Mouse (Mus musculus) olfactory bulb, adult 2 months (tissue): ENCODE data around the gene Palld. TPM values are rescaled to one million over a fixed set of nuclear protein-coding genes. Genes with fewer than 3 reads are reported as not detected.

Experiments
- H3K27ac ChIP-seq: fragments of 200-500 bp; 2 replicates; pipeline ENCODE4 v1.5.1; 2012; ENCODE audit warnings: low read depth, low read length; ENCODE audit not compliant: insufficient read depth
- H3K4me1 ChIP-seq: fragments of 200-500 bp; 2 replicates; pipeline ENCODE4 v1.6.1; 2012; ENCODE audit warnings: low read length; ENCODE audit not compliant: control insufficient read depth, insufficient read depth
- H3K4me3 ChIP-seq: fragments of 200-500 bp; 2 replicates; pipeline ENCODE4 v1.5.1; 2012; ENCODE audit warnings: mild to moderate bottlenecking, low read depth, low read length, moderate library complexity; ENCODE audit not compliant: insufficient read depth
- CTCF ChIP-seq: fragments of 200-500 bp; IDR thresholded peaks from 2 replicates; pipeline ENCODE4 v1.5.1; 2012; ENCODE audit warnings: low read depth, mild to moderate bottlenecking, low read length, moderate library complexity; ENCODE audit not compliant: insufficient read depth
- POLR2A ChIP-seq: fragments of 200-500 bp; IDR thresholded peaks from 2 replicates; pipeline ENCODE4 v1.6.1; 2012; ENCODE audit warnings: mild to moderate bottlenecking, low read depth, low read length, moderate library complexity; ENCODE audit not compliant: insufficient read depth
- WGBS: fragments of 180-500 bp; shearing (Covaris S2); methylation state at CpG from one replicate; pipeline ENCODE4 v1.1.7; 2018; 5-methylcytosine and 5-hydroxymethylcytosine counted together
- polyA plus RNA-seq: library from polyadenylated mRNA; stranded (reverse); fragments of >200 nt; gene quantifications from 2 replicates; pipeline ENCODE4 v1.2.4, GENCODE M21; 2012; ENCODE audit warnings: low replicate concordance; ENCODE audit not compliant: missing spikeins, insufficient read depth, insufficient read length

The Palld gene
- polyA plus RNA-seq, 1 experiment, result not detected

DNA sequence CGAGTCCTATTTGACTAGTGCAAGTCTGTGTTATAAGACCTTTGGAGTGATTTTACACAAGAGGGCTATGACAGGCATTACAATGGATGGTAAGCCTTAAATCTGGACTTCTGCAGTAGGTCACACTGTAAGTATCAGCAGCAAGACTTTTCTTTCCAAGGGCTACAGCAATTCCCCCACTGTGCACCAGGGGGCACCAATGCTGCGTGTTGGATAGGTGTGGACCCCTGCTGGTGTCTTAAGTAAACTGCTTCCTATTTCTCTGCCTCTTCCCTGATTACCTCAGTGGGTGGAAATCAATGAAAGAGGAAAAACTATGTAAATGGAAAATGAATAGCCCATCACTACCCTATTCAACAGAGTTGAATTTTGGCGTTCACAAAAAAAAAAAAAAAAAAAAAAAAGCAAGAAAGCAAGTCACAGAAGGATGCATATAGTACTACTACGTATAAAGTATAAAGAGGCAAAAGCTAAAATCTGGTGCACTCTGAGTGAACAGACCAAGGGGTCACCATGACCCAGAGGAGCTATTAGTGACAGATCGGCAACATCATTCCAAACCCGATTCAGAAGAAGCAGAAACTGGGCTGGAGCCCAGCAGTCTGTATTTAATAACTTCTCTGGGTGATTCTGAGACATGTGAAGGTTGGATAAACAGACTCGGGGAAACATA is 362.5 kb downstream of the Palld start:
- peak; percentile 91 for TF ChIP-seq CTCF
- no peak for TF ChIP-seq POLR2A
- Histone ChIP-seq H3K4me1 (no peaks in the 10 kb centered on the region), H3K4me3 (no peak overlapping the region), H3K27ac (no peak overlapping the region)
- 44% methylated on average over 7 of the region's 7 CpGs for WGBS

- WGBS, result 91% methylated on average over 5 of the region's 5 CpGs
- no peak overlapping the region for H3K4me3 ChIP-seq
- no peaks in the 10 kb centered on the region for H3K4me1 ChIP-seq
- TF ChIP-seq POLR2A (no peak), CTCF (no peak)
- no peak overlapping the region for H3K27ac ChIP-seq
Observed at GRCm38 (mm10) chr8:61537471-61537870, 365.0 kb downstream of the Palld start.

DNA sequence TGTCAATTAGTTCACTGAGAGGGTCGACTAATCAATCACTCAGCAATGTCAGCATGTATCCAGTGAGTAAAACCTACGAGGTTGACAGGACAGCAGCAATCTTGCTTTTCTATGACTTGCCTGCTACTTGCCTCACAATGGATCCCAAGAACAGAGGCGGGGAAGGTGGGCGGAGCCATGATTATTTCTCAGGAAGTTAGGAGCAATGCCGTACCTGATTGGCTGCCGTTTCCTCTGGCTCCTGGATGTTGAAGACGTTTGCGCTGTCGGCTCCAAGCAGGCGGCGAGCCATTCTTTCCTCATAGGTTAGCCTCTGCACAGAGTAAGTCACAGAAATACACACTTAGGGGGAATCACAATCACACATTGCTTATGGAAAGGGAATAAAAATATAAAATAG is 367.0 kb downstream of the Palld start:
- TF ChIP-seq POLR2A (no peak), CTCF (no peak)
- WGBS, result 89% methylated on average over 11 of the region's 11 CpGs
- Histone ChIP-seq H3K27ac (no peak overlapping the region), H3K4me3 (no peak overlapping the region), H3K4me1 (no peaks in the 10 kb centered on the region)

GRCm38 (mm10) chr8:61533356-61533926 is 369.0 kb downstream of the Palld start:
- TF ChIP-seq CTCF (no peak), POLR2A (no peak)
- 53% methylated on average over 16 of the region's 16 CpGs for WGBS
- Histone ChIP-seq H3K4me1 (peaks cover 3% of the 10 kb centered on the region; the same call in 1 of the 2 replicates), H3K27ac (no peak overlapping the region), H3K4me3 (no peak overlapping the region)

- Histone ChIP-seq H3K4me1 (peaks cover 4% of the 10 kb centered on the region; the same call in 1 of the 2 replicates), H3K27ac (no peak overlapping the region), H3K4me3 (no peak overlapping the region)
- 81% methylated on average over 5 of the region's 5 CpGs for WGBS
- no peak for TF ChIP-seq POLR2A
- no peak for TF ChIP-seq CTCF
Observed at GRCm38 (mm10) chr8:61532831-61533230, 369.7 kb downstream of the Palld start.

DNA sequence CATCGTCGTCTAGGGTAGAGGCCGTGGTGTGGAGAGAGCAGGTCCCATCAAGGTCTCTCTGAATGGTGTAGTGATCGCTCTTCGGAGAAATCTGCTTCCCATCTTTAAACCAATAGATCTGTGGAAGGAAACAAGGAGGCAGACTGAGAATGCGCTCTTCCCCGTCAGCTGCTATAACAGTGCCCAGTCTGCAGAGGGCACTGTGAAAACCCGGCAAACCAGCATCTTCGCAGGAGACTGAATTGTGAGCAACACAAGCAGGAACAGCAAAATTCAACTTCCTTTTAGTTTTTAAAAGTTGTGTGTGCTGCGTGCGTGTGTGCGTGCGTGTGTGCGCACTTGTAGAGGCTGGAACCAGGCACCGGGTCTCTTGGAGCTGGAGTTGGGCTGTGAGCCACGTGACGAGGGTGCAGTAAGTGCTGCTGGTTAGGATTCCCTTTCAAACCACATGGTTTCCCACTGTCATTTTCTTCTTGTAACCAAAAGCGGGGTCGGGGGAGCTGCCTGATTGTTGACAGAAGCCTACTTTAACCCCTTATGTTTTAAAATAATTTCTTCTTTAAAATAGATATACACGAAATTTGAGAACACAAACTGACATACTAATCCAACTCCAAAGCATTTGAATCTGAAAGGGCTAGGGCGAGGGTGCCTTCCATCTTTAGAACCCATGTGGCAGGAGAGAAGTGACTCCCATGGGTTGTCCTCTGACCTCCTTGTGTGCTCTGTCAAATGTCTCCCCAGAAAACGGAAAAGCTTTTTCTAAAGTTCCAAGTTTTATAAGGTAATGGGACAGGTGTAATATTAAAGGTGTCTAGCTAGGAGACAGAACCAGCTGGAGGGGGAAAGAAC is 370.3 kb downstream of the Palld start:
- 77% methylated on average over 22 of the region's 22 CpGs for WGBS
- Histone ChIP-seq H3K4me3 (no peak overlapping the region), H3K4me1 (peaks cover 4% of the 10 kb centered on the region; the same call in 1 of the 2 replicates), H3K27ac (no peak overlapping the region)
- TF ChIP-seq CTCF (no peak), POLR2A (no peak)

GRCm38 (mm10) chr8:61528642-61529041 is 373.8 kb downstream of the Palld start:
- no peak for TF ChIP-seq POLR2A
- TF ChIP-seq CTCF, result no peak
- Histone ChIP-seq H3K27ac (no peak overlapping the region), H3K4me1 (peaks cover 4% of the 10 kb centered on the region; the same call in 1 of the 2 replicates), H3K4me3 (no peak overlapping the region)
- 64% methylated on average over 6 of the region's 6 CpGs for WGBS

GRCm38 (mm10) chr8:61528197-61528596 is 374.3 kb downstream of the Palld start:
- Histone ChIP-seq H3K4me3 (no peak overlapping the region), H3K4me1 (peaks cover 4% of the 10 kb centered on the region; the same call in 1 of the 2 replicates), H3K27ac (no peak overlapping the region)
- WGBS, result 85% methylated on average over 9 of the region's 9 CpGs
- no peak for TF ChIP-seq CTCF
- no peak for TF ChIP-seq POLR2A

- WGBS, result 65% methylated on average over 14 of the region's 14 CpGs
- peaks cover 4% of the 10 kb centered on the region; the same call in 1 of the 2 replicates for H3K4me1 ChIP-seq
- no peak overlapping the region for H3K4me3 ChIP-seq
- H3K27ac ChIP-seq, result no peak overlapping the region
- TF ChIP-seq POLR2A, result no peak
- TF ChIP-seq CTCF, result no peak
Observed at GRCm38 (mm10) chr8:61527037-61527436, 375.5 kb downstream of the Palld start.
